In the genomic region with DNA sequence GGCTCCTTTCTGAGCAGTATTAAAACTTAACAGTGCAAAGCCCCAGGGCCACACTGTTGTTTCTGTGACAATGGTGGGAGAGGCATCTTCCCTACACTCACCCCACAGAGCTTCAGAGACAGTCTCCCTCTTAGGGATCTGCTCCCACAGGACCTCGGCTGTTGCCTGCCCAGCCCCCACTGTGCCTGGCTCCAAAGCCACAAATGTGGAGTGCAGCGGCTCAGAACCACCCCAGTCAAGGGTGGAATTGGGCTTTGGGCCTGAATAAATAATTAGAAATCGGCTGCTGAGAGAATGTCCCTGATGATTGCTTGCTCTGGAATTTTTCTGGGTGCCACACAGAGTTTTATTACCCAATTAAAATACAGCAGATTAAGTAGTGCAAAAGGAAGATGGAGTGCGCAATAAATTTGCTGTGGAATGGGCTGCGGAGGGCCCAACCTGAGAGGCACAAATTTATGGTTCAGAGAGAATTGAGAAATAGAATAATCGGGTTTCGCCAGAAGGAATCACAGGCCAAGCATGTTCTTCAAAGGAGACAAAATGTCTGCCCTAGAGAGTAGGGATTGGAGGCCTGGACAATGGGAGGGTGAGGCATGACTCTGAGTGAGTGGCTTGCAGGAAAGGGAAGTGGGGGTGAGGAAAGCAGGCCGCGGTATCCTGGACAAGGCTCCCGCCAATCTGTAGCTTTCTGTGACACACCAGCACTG, we compare ENCODE assay signal across 12 mouse cellular contexts. TPM values are rescaled to one million over a fixed set of nuclear protein-coding genes. Genes with fewer than 3 reads are reported as not detected.
A peak's percentile ranks its signal among the peaks of the same experiment; 100 is the strongest.
DNase-seq lines count a peak whose midpoint lies in the region; ATAC-seq and TF ChIP-seq lines count a peak whose summit lies in the region.
"Had no signal": no experiment of that assay in that cellular context is flagged by ENCODE, and none has a peak within 500 bp of the region (broad histone marks: within the 10 kb centered on the region; RNA-seq: fewer than 3 reads in every experiment).

No protein-coding gene starts in this region.

- H3ac ChIP-seq in C2C12 (ENCODE audit: control insufficient read depth, insufficient read length, low read depth), result no peak overlapping the region

- no peaks in the 10 kb centered on the region for H3K9me3 ChIP-seq in hindbrain, embryonic 16.5 days (ENCODE audit: control insufficient read depth, low read length)
- H3K9me3 ChIP-seq in hindbrain, embryonic 11.5 days (ENCODE audit: control insufficient read depth, low read length), result no peaks in the 10 kb centered on the region
- 0 out of 2 replicates have a peak, but pooled peaks cover 4% of the 10 kb centered on the region for H3K9me3 ChIP-seq in limb, embryonic 12.5 days
- H3K9me3 ChIP-seq: forebrain, embryonic 12.5 days had no signal

- H3K4me3 ChIP-seq in hindbrain, embryonic 16.5 days (ENCODE audit: low read length), result no peak overlapping the region
- no peak overlapping the region for H3K4me3 ChIP-seq in hindbrain, embryonic 11.5 days (ENCODE audit: low read depth, low read length)
- no peak overlapping the region for H3K4me3 ChIP-seq in C2C12 (ENCODE audit: insufficient read depth, poor library complexity, severe bottlenecking)
- H3K4me3 ChIP-seq in limb, embryonic 12.5 days (replicated peaks), result no peak overlapping the region
- H3K4me3 ChIP-seq: forebrain, embryonic 12.5 days had no signal

- no peaks in the 10 kb centered on the region for H3K4me1 ChIP-seq in hindbrain, embryonic 16.5 days (ENCODE audit: control insufficient read depth, insufficient read depth, low read depth, low read length)
- no peaks in the 10 kb centered on the region for H3K4me1 ChIP-seq in hindbrain, embryonic 11.5 days (replicated peaks; ENCODE audit: control insufficient read depth, insufficient read depth, low read length)
- peaks cover 18% of the 10 kb centered on the region; the same call in 1 of the 2 replicates for H3K4me1 ChIP-seq in limb, embryonic 12.5 days (replicated peaks)
- H3K4me1 ChIP-seq: forebrain, embryonic 12.5 days had no signal

- H3K79me3 ChIP-seq in C2C12 (ENCODE audit: low read depth), result no peaks in the 10 kb centered on the region

- no peaks in the 10 kb centered on the region for H3K27me3 ChIP-seq in hindbrain, embryonic 16.5 days (replicated peaks; ENCODE audit: control insufficient read depth, insufficient read depth, low read length)
- H3K27me3 ChIP-seq in hindbrain, embryonic 11.5 days (ENCODE audit: control insufficient read depth, insufficient read depth, low read length), result no peaks in the 10 kb centered on the region
- H3K27me3 ChIP-seq in C2C12 (ENCODE audit: control insufficient read depth, insufficient read depth, insufficient read length), result no peaks in the 10 kb centered on the region
- H3K27me3 ChIP-seq in limb, embryonic 12.5 days, result no peaks in the 10 kb centered on the region
- H3K27me3 ChIP-seq: forebrain, embryonic 12.5 days had no signal

- no peaks in the 10 kb centered on the region for H3K79me2 ChIP-seq in C2C12 (ENCODE audit: control insufficient read depth, insufficient read depth)

- no peak for DNase-seq in hindbrain, embryonic 11.5 days (ENCODE audit: low spot score)
- DNase-seq in kidney, adult 8-10 months, result peak; percentile 74 to 83
- DNase-seq in layer of hippocampus, adult 9-10 months (ENCODE audit: low spot score), result no peak
- DNase-seq in ovary, adult 18-20 months (ENCODE audit: low spot score), result no peak
- DNase-seq: adrenal gland, postnatal 25 days; gastrocnemius, postnatal 36 days; heart, postnatal 36 days had no signal

- no peak overlapping the region for H3K9ac ChIP-seq in hindbrain, embryonic 16.5 days (ENCODE audit: low read depth, low read length)
- H3K9ac ChIP-seq in hindbrain, embryonic 11.5 days (ENCODE audit: low read depth, low read length), result no peak overlapping the region
- no peak overlapping the region for H3K9ac ChIP-seq in limb, embryonic 12.5 days (replicated peaks)
- H3K9ac ChIP-seq: forebrain, embryonic 12.5 days had no signal

- H3K27ac ChIP-seq in hindbrain, embryonic 16.5 days (ENCODE audit: low read depth, low read length), result no peak overlapping the region
- H3K27ac ChIP-seq in hindbrain, embryonic 11.5 days (ENCODE audit: low read depth, low read length), result no peak overlapping the region
- H3K27ac ChIP-seq in limb, embryonic 12.5 days, result peak overlapping the region; percentile 4; the same call in 1 of the 2 replicates
- H3K27ac ChIP-seq: forebrain, embryonic 12.5 days had no signal

- no peak for TF ChIP-seq CTCF in C2C12 (IDR thresholded peaks at IDR 0.05; ENCODE audit: control insufficient read depth, insufficient read depth, insufficient read length)

- H3K4me2 ChIP-seq in hindbrain, embryonic 16.5 days (ENCODE audit: low read length), result no peak overlapping the region
- no peak overlapping the region for H3K4me2 ChIP-seq in hindbrain, embryonic 11.5 days (replicated peaks; ENCODE audit: low read depth, low read length)
- H3K4me2 ChIP-seq in limb, embryonic 12.5 days, result no peak overlapping the region
- H3K4me2 ChIP-seq: forebrain, embryonic 12.5 days had no signal

- peak; percentile 44; the same call in 1 of the 2 replicates for ATAC-seq in hindbrain, embryonic 16.5 days
- no peak for ATAC-seq in hindbrain, embryonic 11.5 days (ENCODE audit: low FRiP score)
- ATAC-seq in limb, embryonic 12.5 days (ENCODE audit: insufficient number of reproducible peaks, insufficient read depth, low FRiP score, low TSS enrichment, low read depth), result peak; percentile 47; the same call in 1 of the 2 replicates
- ATAC-seq in CD4-positive, CD25-positive, alpha-beta regulatory T cell, adult 4 months, result no peak

- WGBS in hindbrain, embryonic 16.5 days, result 62% methylated on average over 10 of the region's 10 CpGs
- 79% methylated on average over 10 of the region's 10 CpGs for WGBS in hindbrain, embryonic 11.5 days
- WGBS in limb, embryonic 12.5 days, result 59% methylated on average over 10 of the region's 10 CpGs

- H3K36me3 ChIP-seq in hindbrain, embryonic 16.5 days (ENCODE audit: control insufficient read depth, insufficient read depth, low read length), result no peaks in the 10 kb centered on the region
- H3K36me3 ChIP-seq in hindbrain, embryonic 11.5 days (ENCODE audit: control insufficient read depth, insufficient read depth, low read length), result no peaks in the 10 kb centered on the region
- H3K36me3 ChIP-seq in C2C12 (ENCODE audit: control insufficient read depth, insufficient read depth), result no peaks in the 10 kb centered on the region
- no peaks in the 10 kb centered on the region for H3K36me3 ChIP-seq in limb, embryonic 12.5 days
- H3K36me3 ChIP-seq: forebrain, embryonic 12.5 days had no signal

TF ChIP-seq in C2C12, 6 proteins besides CTCF, POLR2A, EP300 and RAD21:
- TF ChIP-seq CEBPB (IDR thresholded peaks at IDR 0.05; ENCODE audit: low read depth) (peak; percentile 2), MYOD1 (IDR thresholded peaks at IDR 0.05; ENCODE audit: control insufficient read depth, insufficient read length, low read depth) (no peak), MAX (IDR thresholded peaks at IDR 0.05) (no peak)
TF ChIP-seq in C2C12: peak in this region for 1.

RNA-seq across cellular contexts. Expression of gene Cd24a, which starts 56.4 kb away (rescaled TPM):
- 546 and 598 TPM in 2 replicates for polyA plus RNA-seq in hindbrain, embryonic 16.5 days (2015; fragmentation: Nextera tagmentation; extraction: Ambion mirVana)
- polyA plus RNA-seq in hindbrain, embryonic 11.5 days (2014; fragmentation: Nextera tagmentation; extraction: Ambion mirVana), result 783 and 816 TPM in 2 replicates
- polyA plus RNA-seq in C2C12 (2012; fragmentation: generic; extraction: Trizol), result 83.6 TPM
- polyA plus RNA-seq in limb, embryonic 12.5 days (2016; fragmentation: Nextera tagmentation; extraction: Ambion mirVana), result 612 and 635 TPM in 2 replicates
- polyA plus RNA-seq in CD4-positive, CD25-positive, alpha-beta regulatory T cell, adult 4 months (2017; shearing (Covaris generic)), result 1 to 10 TPM in 1 of 2 experiments, under 1 TPM in 1; 0.58 to 2.8 TPM

Comparison
In these comparisons a context has a peak if more than half of its experiments do, and no peak if none do; other contexts are left out.
1. ATAC-seq: peak in hindbrain, embryonic 16.5 days (single experiment) and limb, embryonic 12.5 days (single experiment); none in hindbrain, embryonic 11.5 days (single experiment) and CD4-positive, CD25-positive, alpha-beta regulatory T cell, adult 4 months (single experiment).
2. DNase-seq: peak in kidney, adult 8-10 months (2 of 2); none in hindbrain, embryonic 11.5 days (single experiment), layer of hippocampus, adult 9-10 months (single experiment) and ovary, adult 18-20 months (single experiment).
3. RNA of gene Cd24a, which starts 56.4 kb away (polyA plus RNA-seq): 783 to 816 TPM in hindbrain, embryonic 11.5 days, 612 to 635 TPM in limb, embryonic 12.5 days, 546 to 598 TPM in hindbrain, embryonic 16.5 days and 83.6 TPM in C2C12 (single experiment); 0.58 to 2.8 TPM in CD4-positive, CD25-positive, alpha-beta regulatory T cell, adult 4 months; every median in the first group is over 10 times any median in the second.